Mouse (Mus musculus) thymus, postnatal 4 days (tissue): ENCODE results near the gene Prkd2.

Experiments
- DNase-seq: peaks from one replicate; pipeline ENCODE4 v3.0.0; 2021

Prkd2 gene

DNA sequence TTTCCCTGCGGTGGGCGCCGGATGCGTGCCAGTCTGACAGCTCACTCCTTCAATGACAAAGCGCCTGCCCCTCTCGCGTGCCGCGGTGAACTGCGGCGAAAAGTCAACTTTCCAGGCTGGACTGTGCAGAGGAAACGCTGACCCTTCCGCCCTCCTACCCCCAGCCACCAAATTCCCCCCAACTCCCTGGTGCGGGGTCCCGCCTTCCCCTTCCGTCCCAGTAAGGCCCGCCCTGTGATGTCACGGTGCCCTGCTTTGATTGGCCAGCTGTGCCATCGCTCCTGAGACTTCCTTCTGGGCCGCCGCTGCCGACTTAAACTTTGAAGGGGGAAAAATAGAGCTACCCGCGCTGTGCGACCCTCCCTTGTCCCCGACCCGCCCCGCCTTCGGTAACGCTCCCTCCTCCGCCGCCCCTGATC is at the start of gene Prkd2:
Prkd2 (plus strand) TSS at position 258 of the 419 bp plus-strand sequence.
- DNase-seq = peak; percentile 95

DNA sequence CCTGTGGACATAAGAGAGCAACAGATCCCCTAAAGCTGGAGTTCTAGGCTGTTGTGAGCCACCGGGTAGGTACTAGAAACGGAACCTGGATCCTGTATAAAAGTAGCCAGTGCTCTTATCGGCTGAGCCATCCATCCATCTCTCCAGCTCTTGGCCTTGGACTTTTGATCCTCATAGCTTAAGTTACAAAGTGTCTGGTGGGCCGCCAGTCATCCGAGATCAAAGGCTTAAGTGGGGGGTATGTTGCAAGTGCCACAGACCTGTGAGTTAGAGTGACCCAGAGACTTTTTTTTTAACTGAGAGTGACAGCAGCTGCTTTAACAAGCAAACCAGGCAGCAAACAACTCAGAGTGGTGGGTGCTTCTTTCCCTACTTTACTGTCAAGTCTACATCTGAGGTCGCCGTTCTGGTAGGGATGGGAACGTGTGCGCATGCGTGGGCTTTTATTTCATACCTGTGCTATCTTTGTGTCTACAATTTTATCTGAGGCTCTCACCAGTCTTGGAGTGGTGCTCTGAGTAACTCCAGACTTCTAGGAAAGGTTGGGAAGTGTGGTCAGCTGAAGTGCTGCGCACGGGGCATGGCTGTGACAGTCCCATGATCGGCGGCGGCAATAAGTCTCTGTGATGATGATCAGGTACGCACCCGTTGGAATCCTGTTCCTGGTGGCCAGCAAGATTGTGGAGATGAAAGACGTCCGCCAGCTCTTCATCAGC is 49.5 kb upstream of the Prkd2 start:
- no peak for DNase-seq

DNA sequence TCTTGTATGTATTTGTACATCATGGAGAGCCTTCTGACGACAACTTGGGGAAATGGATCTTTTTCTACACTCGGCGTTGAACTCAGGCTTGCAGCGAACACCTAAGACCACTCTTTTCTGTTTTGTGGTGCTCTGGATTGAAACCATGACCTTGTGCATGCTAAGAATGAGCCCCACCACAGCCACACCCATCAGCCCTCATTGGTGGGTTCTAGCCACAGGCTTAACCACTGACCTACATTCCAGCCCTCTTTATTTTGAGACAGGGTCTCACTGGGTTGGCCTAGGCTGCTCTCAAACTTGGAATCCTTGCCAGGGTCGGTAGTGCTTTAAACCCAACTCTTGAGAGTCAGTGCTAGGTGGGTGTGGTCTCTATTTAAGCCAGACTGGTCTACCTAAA is 47.8 kb upstream of the Prkd2 start:
- peak; percentile 55 for DNase-seq

DNA sequence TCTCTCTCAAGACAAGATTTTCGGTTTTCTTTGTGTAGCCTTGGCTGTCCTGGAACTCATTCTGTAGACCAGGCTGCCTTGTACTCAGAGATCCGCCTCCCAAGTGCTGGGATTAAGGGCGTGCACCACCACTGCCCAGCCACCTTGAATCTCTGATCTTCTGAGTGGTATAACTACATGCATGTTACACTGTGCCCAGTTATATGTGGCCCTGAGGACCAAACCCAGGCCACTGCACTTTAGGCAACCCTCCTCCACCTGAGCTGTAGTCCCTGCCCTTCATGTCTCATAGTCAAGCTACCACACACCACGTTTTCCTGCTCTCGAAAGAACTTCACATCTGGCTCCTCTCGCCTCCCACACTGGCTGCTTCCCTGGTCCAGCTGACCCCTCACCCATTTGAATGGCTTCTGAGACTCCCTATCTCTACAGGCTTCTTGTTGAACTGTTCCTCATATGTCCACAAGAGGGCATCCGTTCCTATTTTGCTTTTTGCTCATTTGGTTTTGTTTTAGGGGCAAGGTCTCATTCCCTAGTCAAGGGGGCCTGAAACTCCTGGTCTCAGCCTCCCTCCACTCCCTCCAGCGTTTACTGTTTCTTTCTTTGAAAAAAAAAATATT is 38.2 kb upstream of the Prkd2 start:
- DNase-seq = no peak

DNA sequence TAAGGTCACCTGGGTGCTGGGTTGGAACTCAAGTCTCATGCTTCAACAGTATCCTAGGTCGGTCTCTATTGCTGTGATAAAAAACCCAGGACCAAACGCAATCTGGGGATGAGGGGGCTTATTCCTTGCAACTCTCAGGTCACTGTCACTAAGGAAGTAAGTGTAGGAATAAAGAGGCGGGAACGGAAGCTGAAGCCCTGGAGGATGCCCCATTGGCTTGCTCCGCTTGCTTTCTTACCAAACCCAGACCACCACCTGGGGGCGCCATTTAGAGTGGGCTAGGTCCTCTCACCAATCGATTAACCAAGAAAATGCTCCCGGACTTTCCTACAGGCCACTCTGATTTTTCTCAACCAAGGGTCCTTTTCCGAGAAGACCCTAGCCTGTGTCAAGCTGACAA is 34.8 kb upstream of the Prkd2 start:
- peak; percentile 73 for DNase-seq

DNA sequence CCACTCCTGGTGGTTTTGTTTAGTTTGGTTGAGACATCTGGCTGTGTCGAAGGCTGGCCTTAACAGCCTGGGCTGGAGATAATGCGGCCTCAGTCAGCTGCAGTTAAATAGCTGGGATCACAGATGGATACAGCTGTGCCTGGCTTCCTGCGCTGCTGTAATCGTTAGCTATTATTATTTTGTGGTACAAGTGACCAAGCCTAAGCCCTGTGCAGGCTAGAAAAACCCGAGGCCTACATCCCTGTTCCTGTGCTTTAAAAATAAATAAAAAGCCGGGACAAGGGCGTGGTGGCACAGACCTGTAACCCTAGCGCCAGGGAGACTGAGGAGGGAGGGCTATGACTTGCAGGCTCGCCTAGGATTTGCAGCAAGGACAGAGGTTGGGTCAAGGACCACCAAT is 34.1 kb upstream of the Prkd2 start:
- DNase-seq = no peak

DNA sequence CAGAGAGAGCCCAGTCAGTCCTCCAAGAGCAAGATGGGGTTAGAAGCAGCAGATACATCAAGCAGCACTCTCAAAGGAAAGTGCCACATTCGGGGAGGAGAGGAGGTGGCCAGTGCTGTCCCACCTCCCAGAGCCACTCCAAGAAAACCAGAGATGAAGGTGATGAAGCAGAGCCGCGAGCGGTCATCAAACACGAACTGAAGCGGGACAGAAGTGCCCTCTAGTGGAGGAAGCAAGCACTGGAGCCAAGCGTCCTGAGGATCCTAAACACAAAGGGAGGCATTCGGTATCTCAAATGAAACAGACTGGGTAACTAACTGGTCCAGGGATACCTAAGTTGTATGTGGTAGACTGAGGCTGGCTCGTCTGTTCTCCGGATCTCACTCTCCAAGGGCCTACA is 33.0 kb upstream of the Prkd2 start:
- DNase-seq = peak; percentile 74

DNA sequence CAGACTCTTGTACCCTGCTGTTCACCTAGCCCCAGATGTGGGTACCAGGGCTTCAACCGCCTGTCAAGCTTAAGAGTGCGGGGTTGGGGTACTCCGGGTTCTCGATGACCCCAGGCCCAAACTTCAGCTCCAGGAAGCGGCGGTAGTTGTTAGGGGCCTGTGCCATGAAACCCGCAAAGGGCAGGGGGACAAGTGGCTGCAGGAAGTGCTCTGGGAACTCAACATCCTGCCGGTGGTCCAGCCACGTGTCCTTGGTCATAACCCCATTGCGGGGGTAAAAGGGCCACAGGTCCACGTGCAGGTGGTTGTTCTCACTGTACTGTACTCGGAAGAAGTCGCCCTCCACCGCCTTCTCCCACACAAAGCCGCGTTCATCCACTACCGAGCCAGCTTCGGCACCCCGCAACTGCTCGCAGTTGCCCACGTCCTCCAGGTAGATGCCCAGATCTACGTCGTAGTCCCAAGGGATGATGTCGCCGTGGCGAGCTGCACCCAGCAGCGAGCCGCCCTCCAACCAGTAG is 32.2 kb upstream of the Prkd2 start:
- DNase-seq = no peak

DNA sequence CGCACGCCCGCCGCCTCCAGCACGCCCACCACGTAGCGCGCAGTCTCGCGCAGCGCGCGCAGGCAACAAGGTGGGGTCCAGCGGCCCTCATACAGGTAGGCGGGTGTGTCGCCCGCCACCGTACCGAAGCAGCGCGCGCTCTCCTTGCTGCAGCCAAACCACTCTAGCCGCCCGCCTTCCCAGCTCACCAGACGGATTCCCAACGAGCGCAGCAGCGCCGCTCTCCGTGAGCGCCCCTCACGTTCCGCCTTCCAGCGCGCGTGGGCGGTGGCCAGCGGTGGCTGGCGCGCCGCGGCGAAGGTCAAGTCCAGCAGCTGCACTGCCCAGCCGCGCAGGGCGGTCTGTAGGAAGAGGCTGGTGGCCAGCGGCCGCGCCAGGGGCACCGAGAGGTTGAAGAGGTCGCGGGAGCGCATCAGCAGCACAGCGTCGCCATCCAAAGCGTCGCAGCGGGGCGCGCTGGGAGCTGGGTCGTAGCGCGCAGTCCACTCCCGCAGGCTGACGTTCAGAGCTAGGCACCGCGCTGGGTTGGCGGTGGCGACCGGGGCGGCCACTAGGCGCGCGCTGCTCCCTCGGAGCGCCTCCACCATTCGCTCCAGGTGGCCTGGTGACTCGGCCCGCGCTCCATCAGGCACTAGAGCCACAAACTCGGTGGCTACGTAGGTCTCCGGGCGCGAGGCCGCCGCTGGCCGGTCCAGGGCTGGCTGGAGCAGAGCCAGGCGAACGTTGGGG is 31.6 kb upstream of the Prkd2 start:
- DNase-seq = no peak

DNA sequence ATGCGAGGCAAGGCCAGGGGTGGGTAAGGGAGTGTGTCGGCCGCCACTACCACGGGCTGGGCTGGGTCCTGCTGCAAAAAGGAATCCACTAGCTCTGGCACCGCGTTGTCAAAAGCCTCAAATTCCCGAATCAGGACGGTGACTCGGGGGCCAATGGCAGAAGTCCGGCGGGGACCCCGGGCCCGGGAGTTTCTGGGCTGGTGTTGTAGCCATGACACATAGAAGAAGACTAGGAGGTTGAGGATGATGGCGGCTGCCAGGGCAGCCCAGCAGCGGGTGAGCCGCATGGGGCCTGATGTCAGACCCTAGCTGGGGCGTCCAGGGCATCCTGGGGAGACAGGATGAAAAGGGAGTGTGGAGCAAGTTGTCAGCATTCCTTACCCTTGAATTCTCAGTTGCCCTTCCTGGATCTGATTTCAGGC is 31.0 kb upstream of the Prkd2 start:
- no peak for DNase-seq

DNA sequence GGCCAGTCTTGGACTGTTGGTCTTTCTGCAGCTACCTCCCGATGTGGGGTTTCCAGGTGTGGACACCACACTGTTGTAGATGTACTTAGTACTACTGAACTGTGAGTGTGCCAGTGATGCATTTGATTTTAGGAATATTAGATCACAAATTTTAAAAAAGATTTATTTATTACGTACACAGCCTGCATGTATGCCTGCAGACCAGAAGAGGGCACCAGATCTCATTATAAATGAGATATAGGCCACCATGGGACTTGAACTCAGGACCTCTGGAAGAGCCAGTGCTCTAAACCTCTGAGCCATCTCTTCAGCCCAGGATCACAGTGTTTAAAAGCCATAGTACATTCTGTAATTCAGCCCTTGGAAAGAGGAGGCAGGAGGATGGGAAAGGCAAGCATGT is 30.2 kb upstream of the Prkd2 start:
- DNase-seq = no peak

DNA sequence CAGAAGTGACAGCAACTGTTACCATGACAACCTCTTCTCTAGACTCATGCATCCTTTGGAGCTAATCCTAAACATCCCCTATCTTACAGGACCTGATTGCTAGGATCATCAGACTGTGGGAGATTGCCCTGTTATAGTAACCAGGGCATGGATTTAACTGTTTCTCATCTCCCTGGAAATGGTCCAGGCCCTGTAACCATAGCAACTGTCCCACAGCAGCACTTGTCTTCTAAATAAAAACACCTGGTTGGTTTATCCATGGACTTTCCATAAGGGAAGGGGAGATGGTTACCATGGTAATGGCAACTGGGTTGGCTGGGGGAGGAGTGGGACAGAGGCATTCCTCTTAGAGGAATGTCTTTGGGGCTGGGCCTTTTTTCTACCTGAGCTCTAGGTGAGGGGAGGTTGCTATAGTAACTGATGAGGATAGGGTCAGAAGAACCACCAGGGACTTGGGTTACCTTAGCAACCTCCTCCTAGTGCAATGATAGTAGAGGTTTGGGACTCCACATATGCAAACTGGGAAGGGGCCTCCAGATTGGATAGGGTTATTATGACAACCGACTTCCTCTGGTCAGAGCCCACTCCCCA is 27.3 kb upstream of the Prkd2 start, which contains the start of gene Strn4:
Strn4 (plus strand) TSS at position 539 of the 591 bp plus-strand sequence.
- DNase-seq = no peak

DNA sequence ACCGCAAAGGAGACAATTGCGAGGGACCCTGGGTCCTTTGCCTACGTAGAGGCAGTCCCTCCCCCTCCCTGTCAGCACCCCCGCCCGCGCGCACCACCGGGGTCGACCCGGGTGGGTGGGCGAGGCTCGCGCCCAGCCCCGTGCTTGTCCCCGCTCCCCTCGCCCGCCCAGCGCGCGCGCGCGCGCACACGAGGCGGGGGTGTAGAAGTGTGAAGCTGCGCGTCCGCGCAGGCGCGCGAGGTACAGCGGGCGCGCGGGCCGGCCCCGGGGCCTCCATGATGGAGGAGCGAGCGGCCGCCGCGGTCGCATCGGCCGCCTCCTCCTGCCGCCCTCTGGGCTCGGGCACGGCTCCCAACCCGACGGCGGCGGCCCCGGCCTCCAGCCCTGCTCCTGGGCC is 26.6 kb upstream of the Prkd2 start:
- peak; percentile 91 for DNase-seq

DNA sequence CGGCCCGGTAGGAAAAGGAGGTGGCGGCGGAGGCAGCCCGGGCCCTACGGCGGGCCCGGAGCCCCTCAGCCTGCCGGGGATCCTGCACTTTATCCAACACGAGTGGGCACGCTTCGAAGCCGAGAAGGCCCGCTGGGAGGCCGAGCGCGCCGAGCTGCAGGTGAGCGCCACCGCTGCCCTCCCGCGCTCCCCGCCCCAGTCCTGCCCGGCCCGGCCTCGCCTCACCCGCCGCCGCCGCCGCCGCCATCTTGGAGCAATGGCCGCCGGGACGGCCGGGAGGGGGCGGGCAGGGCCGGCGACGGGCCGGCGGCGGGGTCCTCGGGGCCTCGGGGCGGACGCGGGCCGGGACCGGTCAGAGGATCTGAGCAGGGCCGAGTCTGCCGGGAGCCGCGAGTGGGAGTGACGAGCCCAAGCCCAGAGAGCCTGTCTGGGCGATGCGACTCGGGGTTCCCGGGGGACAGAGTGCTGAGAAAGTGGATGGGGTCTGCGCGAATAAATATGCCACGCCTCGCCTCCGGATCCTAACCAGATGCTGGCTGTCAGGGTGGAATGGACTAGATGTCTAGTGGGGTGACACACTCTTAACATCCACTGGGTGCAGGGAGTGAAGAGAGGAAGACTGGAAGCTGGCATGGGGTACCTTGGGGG is 26.1 kb upstream of the Prkd2 start, which contains the start of gene Fkrp:
Fkrp (minus strand) TSS at position 258 of the 648 bp plus-strand sequence.
- DNase-seq = peak; percentile 81

DNA sequence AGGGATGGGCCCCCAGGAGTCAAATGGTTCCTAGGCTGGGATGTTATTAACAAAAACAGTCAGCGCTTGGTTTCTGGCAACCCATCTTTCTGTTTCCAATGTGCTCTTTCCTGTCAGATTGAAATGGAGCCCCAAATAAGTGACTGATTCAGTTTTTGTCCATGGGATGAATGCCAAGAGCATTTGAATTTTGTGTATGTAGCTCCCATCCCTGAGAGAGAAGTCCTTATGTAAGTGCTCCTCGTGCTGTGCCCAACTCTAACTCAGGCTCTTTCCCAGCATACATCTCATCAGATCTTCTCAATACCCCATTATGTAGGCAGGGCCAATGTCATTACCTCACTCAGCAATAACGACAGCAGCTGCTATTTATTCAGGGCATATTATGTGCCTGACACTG is 25.0 kb upstream of the Prkd2 start:
- no peak for DNase-seq

DNA sequence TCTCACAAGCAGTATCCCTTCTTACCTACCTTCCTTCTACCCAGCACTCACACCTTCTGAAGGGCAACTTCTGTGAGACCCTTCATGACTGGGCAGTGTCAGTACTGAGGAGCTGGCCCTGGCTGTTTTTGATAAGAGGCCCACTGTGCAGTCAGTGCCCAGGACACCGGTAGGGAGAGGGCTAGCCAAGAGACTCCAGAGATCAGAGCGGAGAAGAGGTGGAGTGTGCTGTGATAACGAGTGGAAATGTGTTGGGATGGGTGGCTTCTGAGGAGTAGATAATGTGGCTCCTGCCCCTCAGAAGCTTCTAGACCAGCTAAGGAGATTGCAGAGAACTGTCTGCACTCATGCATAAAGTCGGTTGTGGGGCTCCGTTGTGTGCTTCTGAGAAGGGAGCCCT is 22.9 kb upstream of the Prkd2 start:
- no peak for DNase-seq

DNA sequence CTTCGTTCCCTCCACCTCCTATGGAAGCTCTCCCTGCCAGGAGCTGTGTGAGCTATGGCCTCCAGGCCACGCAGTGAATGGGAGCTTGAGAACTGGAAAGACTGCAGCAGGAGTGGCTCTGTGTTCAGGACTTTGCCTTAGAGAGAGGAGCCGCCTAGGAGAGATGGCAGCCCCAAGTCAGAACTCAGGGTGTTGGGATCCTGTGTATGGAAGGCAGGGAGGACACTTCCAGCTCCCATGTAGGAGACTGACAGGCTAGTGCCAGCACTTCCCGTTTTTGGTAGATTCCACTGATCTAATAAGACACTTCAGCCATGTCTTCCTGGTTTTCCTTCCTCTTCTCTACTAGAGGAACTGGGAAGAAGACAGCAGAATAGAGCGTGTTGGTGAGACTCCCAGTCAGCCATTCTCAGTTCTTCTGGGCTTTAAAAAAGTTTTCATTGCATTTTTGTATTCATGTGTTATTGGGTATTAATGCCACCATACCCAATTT is 22.4 kb upstream of the Prkd2 start:
- peak; percentile 6 for DNase-seq

DNA sequence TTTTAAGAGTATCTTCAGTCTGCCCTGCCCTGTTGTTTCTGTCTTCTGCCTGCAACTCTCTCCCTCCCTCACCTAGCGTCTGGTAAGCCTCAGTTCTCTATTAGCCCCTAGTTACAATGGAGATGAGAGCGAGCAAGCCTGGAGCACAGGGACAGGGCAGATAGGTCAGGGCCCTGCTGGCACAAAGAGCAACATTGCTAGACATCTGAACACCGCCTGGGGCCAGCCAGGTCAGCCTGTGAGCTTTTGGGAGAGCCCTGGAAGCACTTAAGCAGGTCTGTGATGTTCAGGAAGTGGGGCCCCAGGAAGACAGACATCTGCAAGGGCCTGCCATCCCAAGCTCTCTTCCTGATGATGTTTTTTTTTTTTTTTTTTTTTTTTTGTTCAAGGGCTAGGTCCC is 21.6 kb upstream of the Prkd2 start:
- peak; percentile 13 for DNase-seq

DNA sequence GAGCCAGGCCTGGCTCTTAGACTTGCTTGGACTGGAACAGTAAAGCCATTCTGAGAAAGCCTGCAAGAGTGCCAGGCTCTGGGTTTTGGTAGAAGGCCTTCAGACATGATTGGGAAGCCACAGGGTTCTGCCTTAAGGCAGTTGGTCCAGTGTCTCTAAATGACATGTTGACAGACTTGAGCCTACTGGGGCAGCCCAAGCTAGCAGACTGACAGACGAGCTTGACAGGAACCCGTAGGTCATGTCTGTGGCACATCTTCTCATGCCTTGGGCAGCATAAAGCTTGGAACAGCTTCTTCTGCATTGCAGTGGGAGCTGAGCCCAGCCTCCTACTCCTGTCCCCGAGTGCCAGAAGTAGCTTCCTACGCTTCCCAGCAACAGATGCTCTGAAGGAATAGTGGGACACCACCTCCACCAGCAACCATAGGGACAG is 21.0 kb upstream of the Prkd2 start:
- DNase-seq = peak; percentile 4

DNA sequence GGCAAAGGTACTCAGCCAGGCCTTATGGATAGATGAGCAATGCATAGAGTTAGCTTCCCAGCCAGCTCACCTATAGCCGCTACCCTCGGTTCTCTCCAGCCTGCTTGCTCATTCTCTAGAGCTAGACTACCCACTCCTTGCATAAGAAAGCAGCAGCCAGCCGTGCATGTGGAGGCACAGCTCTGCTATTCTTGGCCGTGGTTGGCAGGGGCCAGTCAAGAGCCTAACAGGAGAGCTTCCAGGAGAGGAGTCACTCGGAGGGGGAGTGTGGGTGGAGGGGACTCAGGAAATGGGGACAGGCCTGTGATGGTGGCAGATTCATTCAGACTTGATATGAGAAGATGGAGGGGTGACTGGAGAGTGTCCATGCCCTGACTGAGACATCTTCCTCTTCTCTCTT is 19.0 kb upstream of the Prkd2 start:
- no peak for DNase-seq

DNA sequence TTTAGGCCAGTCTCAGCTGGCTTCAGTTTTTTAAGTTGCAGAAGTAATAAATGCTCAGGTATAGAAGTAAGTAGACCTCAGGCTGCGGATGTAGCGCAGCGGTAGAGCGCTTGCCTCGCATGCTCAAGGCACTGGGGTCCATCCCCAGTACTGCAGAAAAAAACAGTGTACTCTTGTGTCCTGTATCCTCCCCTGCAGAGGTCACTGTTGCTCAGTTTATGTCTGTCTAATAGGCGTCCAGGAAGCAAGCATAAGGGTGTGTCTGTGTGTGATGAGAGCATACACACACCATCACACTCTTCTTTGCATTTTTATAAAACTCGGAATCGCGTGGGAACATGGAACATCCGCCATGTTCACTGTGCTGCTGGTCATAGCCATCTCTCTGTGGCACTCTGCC is 16.9 kb upstream of the Prkd2 start:
- peak; percentile 67 for DNase-seq

DNA sequence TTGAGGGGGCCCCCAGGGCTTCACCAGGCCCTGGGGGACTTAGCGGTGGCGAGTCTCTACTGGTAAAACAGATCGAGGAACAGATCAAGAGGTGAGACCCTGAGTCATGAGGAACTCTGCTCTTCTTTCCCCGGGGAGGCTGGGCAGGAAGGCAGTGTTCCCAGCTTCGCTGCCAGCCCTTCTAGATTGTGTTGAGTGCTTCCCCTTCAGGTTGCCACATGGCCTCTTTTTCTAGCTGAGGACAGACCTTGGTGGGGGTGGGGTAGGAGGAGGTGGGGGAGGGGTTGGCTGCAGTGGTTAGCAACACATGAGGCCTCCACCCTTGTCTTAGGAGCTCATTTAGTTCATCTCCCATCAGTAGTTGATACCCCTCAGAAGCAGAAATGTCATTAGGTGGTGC is 16.1 kb upstream of the Prkd2 start:
- DNase-seq = peak; percentile 21

DNA sequence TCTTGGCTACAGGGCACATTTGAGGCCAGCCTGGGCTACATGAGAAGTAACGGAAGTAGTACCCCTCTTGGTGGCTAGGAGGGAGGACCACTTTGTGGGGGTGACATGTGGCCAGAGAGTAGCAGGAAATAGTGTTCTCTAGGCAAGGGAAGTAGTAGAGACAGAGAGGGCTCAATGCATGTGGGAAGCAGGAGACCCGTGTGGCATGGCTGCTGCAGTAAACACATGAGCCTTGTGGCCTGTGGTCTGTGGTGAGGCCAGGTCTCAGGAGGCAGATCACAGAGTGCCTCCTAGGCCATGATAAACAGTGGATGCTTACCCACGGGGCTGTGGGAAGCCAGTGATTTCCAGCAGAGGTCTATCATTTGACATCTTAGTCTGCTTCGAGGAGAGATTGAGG is 15.4 kb upstream of the Prkd2 start:
- no peak for DNase-seq
